Mouse (Mus musculus) liver, embryonic 13.5 days (tissue): ENCODE measurements around the gene L2hgdh. TPM values are rescaled to one million over a fixed set of nuclear protein-coding genes. Genes with fewer than 3 reads are reported as not detected.
A peak's percentile ranks its signal among the peaks of the same experiment; 100 is the strongest.
"Not testable (repeated sequence)": the region's sequence is repeated elsewhere in the genome, so short reads cannot be mapped to it uniquely, and the experiment has no call there.

ENCODE experiments used
- ATAC-seq: fragments of 200-750 bp; cut with Nextera tagmentation; 2 replicates; pipeline ENCODE4 v1.8.0; 2017; ENCODE audit warnings: low read depth, mild to moderate bottlenecking, moderate number of reproducible peaks, moderate library complexity
- DNase-seq: peaks from one replicate; pipeline ENCODE4 v3.0.0; 2022
- H3K27ac ChIP-seq: fragments of 300-500 bp; sonication (generic); 2 replicates; pipeline ENCODE4 v1.5.1; 2015; ENCODE audit warnings: moderate library complexity, mild to moderate bottlenecking, inconsistent platforms
- H3K27me3 ChIP-seq: fragments of 300-500 bp; sonication (generic); 2 replicates; pipeline ENCODE4 v1.6.1; 2015; ENCODE audit warnings: mild to moderate bottlenecking, inconsistent platforms
- H3K36me3 ChIP-seq: fragments of 300-500 bp; sonication (generic); 2 replicates; pipeline ENCODE4 v1.6.1; 2015; ENCODE audit warnings: mild to moderate bottlenecking, inconsistent platforms
- H3K4me1 ChIP-seq: fragments of 300-500 bp; sonication (generic); replicated peaks from 2 replicates; pipeline ENCODE4 v1.6.1; 2015; ENCODE audit warnings: inconsistent platforms
- H3K4me2 ChIP-seq: fragments of 300-500 bp; sonication (generic); 2 replicates; pipeline ENCODE4 v1.6.1; 2015; ENCODE audit warnings: inconsistent platforms, mild to moderate bottlenecking, moderate library complexity
- H3K4me3 ChIP-seq: fragments of 300-500 bp; sonication (generic); replicated peaks from 2 replicates; pipeline ENCODE4 v1.5.1; 2015; ENCODE audit warnings: mild to moderate bottlenecking, inconsistent platforms
- H3K9ac ChIP-seq: fragments of 300-500 bp; sonication (generic); 2 replicates; pipeline ENCODE4 v1.6.1; 2015; ENCODE audit warnings: mild to moderate bottlenecking, inconsistent platforms
- H3K9me3 ChIP-seq: fragments of 300-500 bp; sonication (generic); replicated peaks from 2 replicates; pipeline ENCODE4 v1.6.1; 2016; ENCODE audit warnings: inconsistent platforms
- WGBS: fragments of 180-500 bp; shearing (Covaris S2); methylation state at CpG from one replicate; pipeline ENCODE4 v1.1.7; 2015; ENCODE audit not compliant: insufficient replicate concordance; 5-methylcytosine and 5-hydroxymethylcytosine counted together
- microRNA counts: library from miRNA; unstranded; fragments of <30 nt; microRNA quantifications from one replicate; lab custom pipeline; 2016
- microRNA-seq: library from miRNA; unstranded; fragments of <30 nt; microRNA quantifications from one replicate; pipeline ENCODE4, GENCODE M21; 2016
- polyA plus RNA-seq: library from polyadenylated mRNA; unstranded; fragments of >200 nt; fragmentation: Nextera tagmentation; extraction: Ambion mirVana; gene quantifications from 2 replicates; pipeline ENCODE4 v1.2.1, GENCODE M21; 2015

L2hgdh gene
- polyA plus RNA-seq, 1 experiment from 2014 or later = 15.5 TPM

DNA sequence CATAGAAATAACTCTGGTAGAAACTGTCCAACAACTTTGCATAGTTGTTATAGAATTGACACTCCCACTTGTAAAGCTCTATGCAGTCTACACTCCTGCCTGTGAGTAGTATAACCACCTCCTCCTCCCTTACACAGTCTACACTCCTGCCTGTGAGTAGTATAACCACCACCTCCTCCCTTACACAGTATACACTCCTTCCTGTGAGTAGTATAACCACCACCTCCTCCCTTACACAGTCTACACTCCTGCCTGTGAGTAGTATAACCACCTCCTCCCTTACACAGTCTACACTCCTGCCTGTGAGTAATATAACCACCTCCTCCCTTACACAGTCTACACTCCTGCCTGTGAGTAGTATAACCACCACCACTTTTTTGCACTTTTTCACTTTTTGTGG, 70.7 kb downstream of the L2hgdh start:
- H3K9me3 ChIP-seq, H3K4me1 ChIP-seq, H3K4me3 ChIP-seq, H3K4me2 ChIP-seq, H3K27me3 ChIP-seq, H3K27ac ChIP-seq, DNase-seq, H3K9ac ChIP-seq: not testable (repeated sequence)
- H3K36me3 ChIP-seq = peaks cover 16% of the 10 kb centered on the region
- ATAC-seq = peak; percentile 74

DNA sequence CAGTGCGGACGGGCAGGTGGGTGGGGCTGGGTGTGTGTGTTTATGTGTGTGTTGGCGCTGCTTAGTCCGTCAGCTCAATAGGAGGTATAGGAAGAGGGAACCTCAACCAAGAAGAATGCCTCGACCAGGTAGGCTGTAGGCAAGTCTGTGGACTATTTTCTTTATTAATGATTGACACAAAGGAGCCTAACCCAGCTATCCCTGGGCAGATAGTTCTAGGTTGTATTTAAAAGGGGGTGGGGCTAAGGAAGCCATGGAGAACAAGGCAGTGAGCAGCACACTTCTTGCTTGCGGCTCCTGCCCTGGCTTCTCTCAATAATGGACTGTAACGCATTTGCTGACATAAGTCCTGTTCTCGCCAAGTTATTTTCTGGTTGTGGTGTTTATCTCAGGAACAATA, 75.2 kb downstream of the L2hgdh start:
- H3K27ac ChIP-seq = no peak overlapping the region
- peaks cover 26% of the 10 kb centered on the region for H3K36me3 ChIP-seq
- H3K9ac ChIP-seq = no peak overlapping the region
- H3K9me3 ChIP-seq = no peaks in the 10 kb centered on the region
- DNase-seq = no peak
- WGBS = 70% methylated on average over 8 of the region's 8 CpGs
- no peak overlapping the region for H3K4me2 ChIP-seq
- ATAC-seq = no peak
- H3K4me1 ChIP-seq = no peaks in the 10 kb centered on the region; the same call in 1 of the 2 replicates
- no peak overlapping the region for H3K4me3 ChIP-seq
- no peaks in the 10 kb centered on the region for H3K27me3 ChIP-seq

- H3K9ac ChIP-seq = no peak overlapping the region
- peaks cover 14% of the 10 kb centered on the region for H3K36me3 ChIP-seq
- H3K27me3 ChIP-seq = no peaks in the 10 kb centered on the region
- H3K4me2 ChIP-seq = no peak overlapping the region
- no peak overlapping the region for H3K27ac ChIP-seq
- no peaks in the 10 kb centered on the region; the same call in 1 of the 2 replicates for H3K4me1 ChIP-seq
- ATAC-seq = 0 out of 2 replicates have a peak, but pooled peaks have one; percentile 18
- no peak overlapping the region for H3K4me3 ChIP-seq
- DNase-seq = no peak
- no peaks in the 10 kb centered on the region for H3K9me3 ChIP-seq
- WGBS = 65% methylated on average over 8 of the region's 8 CpGs
These were observed 78.7 kb downstream of the L2hgdh start for GRCm38 (mm10) chr12:69645821-69646616.

DNA sequence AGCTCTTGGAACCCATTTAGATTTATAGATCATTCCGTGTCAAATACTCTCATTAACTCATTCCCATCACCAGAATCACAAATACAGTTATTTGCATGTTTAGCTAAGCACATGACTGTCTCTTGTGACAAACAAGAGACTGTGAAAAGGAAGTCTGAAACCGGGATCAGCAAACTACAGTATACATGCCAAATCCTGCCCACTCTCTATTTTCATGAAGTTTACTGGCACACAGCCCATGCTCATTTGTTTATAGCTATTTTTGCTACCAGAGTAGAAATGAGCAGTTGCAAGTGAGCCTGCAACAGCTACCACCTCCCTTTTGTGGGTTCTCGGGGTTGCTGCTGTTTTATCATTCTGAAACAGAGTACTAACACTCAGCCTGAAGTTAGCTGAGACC, 79.8 kb downstream of the L2hgdh start:
- no peak overlapping the region for H3K4me2 ChIP-seq
- no peaks in the 10 kb centered on the region for H3K9me3 ChIP-seq
- no peak for ATAC-seq
- no peak overlapping the region for H3K9ac ChIP-seq
- H3K27ac ChIP-seq = no peak overlapping the region
- whole genome bisulfite sequencing = 65% methylated on average over 3 of the region's 3 CpGs
- H3K4me3 ChIP-seq = no peak overlapping the region
- no peak for DNase-seq
- H3K36me3 ChIP-seq = peaks cover 14% of the 10 kb centered on the region
- H3K27me3 ChIP-seq = no peaks in the 10 kb centered on the region
- no peaks in the 10 kb centered on the region; the same call in 1 of the 2 replicates for H3K4me1 ChIP-seq

GRCm38 (mm10) chr12:69642877-69643276, 81.8 kb downstream of the L2hgdh start:
- Histone ChIP-seq H3K4me2 (no peak overlapping the region), H3K27me3 (no peaks in the 10 kb centered on the region), H3K4me3 (no peak overlapping the region), H3K36me3 (peaks cover 19% of the 10 kb centered on the region), H3K27ac (no peak overlapping the region), H3K9ac (no peak overlapping the region), H3K4me1 (no peaks in the 10 kb centered on the region), H3K9me3 (no peaks in the 10 kb centered on the region)
- no peak for DNase-seq
- 75% methylated on average over 5 of the region's 5 CpGs for WGBS
- no peak for ATAC-seq

MicroRNAs within 50 kb of the gene (microRNA counts, 519-probe panel; counts per million panel counts)
- 114 counts per million for microRNA mmu-miR-681 (lab: Ali Mortazavi, UCI)

Small RNAs within 50 kb of the gene (microRNA-seq; reads per million reads assigned to microRNA genes)
- not detected for gene Mir681

Other genes with a start within 250 kb of the L2hgdh start
- 16.7 and 17.5 TPM in 2 replicates for gene Vcpkmt, start 141.8 kb downstream of the L2hgdh start, polyA plus RNA-seq
- gene Sos2, start 43.0 kb downstream of the L2hgdh start, polyA plus RNA-seq = 3.1 and 3.4 TPM in 2 replicates
- 21.1 and 21.2 TPM in 2 replicates for gene Atp5s, start 77 bp upstream of the L2hgdh start, polyA plus RNA-seq
- gene Cdkl1, start 66.4 kb upstream of the L2hgdh start, polyA plus RNA-seq = 1.3 and 1.8 TPM in 2 replicates
- gene Atl1, start 167.7 kb upstream of the L2hgdh start, polyA plus RNA-seq = 1.4 and 1.5 TPM in 2 replicates
- gene Map4k5, start 168.3 kb upstream of the L2hgdh start, polyA plus RNA-seq = 20.7 and 25.4 TPM in 2 replicates